28 mouse cellular contexts compared by ENCODE assay signal in genomic region chr14:121044145-121044544, GRCm38 (mm10). TPM values are rescaled to one million over a fixed set of nuclear protein-coding genes. Genes with fewer than 3 reads are reported as not detected.
DNase-seq lines count a peak whose midpoint lies in the region; ATAC-seq and TF ChIP-seq lines count a peak whose summit lies in the region.
"Had no signal": no experiment of that assay in that cellular context is flagged by ENCODE, and none has a peak within 500 bp of the region (broad histone marks: within the 10 kb centered on the region; RNA-seq: fewer than 3 reads in every experiment).

No protein-coding gene starts in this region.

- no peaks in the 10 kb centered on the region for H3K36me3 ChIP-seq in lung, postnatal 0 days (ENCODE audit: insufficient read depth, low read length)
- no peaks in the 10 kb centered on the region for H3K36me3 ChIP-seq in midbrain, embryonic 14.5 days (ENCODE audit: control insufficient read depth, insufficient read depth, low read length)
- H3K36me3 ChIP-seq: heart, embryonic 12.5 days; stomach, embryonic 15.5 days had no signal

- H3K27ac ChIP-seq in lung, postnatal 0 days (ENCODE audit: low read length) = no peak overlapping the region
- no peak overlapping the region for H3K27ac ChIP-seq in midbrain, embryonic 14.5 days (replicated peaks; ENCODE audit: low read depth, low read length)
- H3K27ac ChIP-seq: hindbrain, embryonic 10.5 days; hindbrain, postnatal 0 days; kidney, embryonic 15.5 days; midbrain, embryonic 10.5 days; stomach, embryonic 15.5 days had no signal

- no peak for TF ChIP-seq POLR2A in lung, adult 2 months (IDR thresholded peaks at IDR 0.05; ENCODE audit: borderline replicate concordance, extremely low read depth, low read depth, low read length)

- no peaks in the 10 kb centered on the region for H3K4me1 ChIP-seq in lung, postnatal 0 days (ENCODE audit: insufficient read depth, low read depth, low read length)
- no peaks in the 10 kb centered on the region; the same call in 1 of the 2 replicates for H3K4me1 ChIP-seq in lung, adult 2 months (ENCODE audit: control insufficient read depth, insufficient read depth, low read length)
- H3K4me1 ChIP-seq in midbrain, embryonic 14.5 days (ENCODE audit: control insufficient read depth, insufficient read depth, low read length) = peaks cover under 1% of the 10 kb centered on the region; the same call in 1 of the 2 replicates
- H3K4me1 ChIP-seq: stomach, embryonic 15.5 days had no signal

- H3K27me3 ChIP-seq in lung, postnatal 0 days (replicated peaks; ENCODE audit: insufficient read depth, low read length) = no peaks in the 10 kb centered on the region
- no peaks in the 10 kb centered on the region for H3K27me3 ChIP-seq in midbrain, embryonic 14.5 days (ENCODE audit: control insufficient read depth, insufficient read depth, low read length)
- H3K27me3 ChIP-seq: heart, embryonic 12.5 days; kidney, embryonic 15.5 days; Patski; stomach, embryonic 15.5 days had no signal

- WGBS in lung, postnatal 0 days = 90% methylated on average over 3 of the region's 3 CpGs
- WGBS in lung, adult 2 months = 85% methylated on average over 3 of the region's 3 CpGs
- WGBS in midbrain, embryonic 14.5 days = 90% methylated on average over 3 of the region's 3 CpGs

- no peak for TF ChIP-seq EP300 in lung, postnatal 0 days (IDR thresholded peaks at IDR 0.05)

- H3K9me3 ChIP-seq in lung, postnatal 0 days (ENCODE audit: low read length) = no peaks in the 10 kb centered on the region
- H3K9me3 ChIP-seq in midbrain, embryonic 14.5 days (ENCODE audit: control insufficient read depth, low read length) = no peaks in the 10 kb centered on the region
- H3K9me3 ChIP-seq: heart, embryonic 12.5 days; kidney, embryonic 15.5 days; midbrain, embryonic 10.5 days; stomach, embryonic 15.5 days had no signal

- H3K9ac ChIP-seq in lung, postnatal 0 days (replicated peaks; ENCODE audit: low read depth) = no peak overlapping the region
- no peak overlapping the region for H3K9ac ChIP-seq in midbrain, embryonic 14.5 days (replicated peaks; ENCODE audit: low read length)
- H3K9ac ChIP-seq: heart, embryonic 12.5 days; kidney, embryonic 15.5 days; stomach, embryonic 15.5 days had no signal

- no peak overlapping the region for H3K4me2 ChIP-seq in lung, postnatal 0 days (replicated peaks; ENCODE audit: low read depth, low read length)
- H3K4me2 ChIP-seq in midbrain, embryonic 14.5 days (ENCODE audit: low read length) = no peak overlapping the region
- H3K4me2 ChIP-seq: heart, embryonic 12.5 days; kidney, embryonic 15.5 days; stomach, embryonic 15.5 days had no signal

- peak; percentile 26; the same call in 1 of the 2 replicates for ATAC-seq in lung, postnatal 0 days
- ATAC-seq in midbrain, embryonic 14.5 days (ENCODE audit: low FRiP score, low TSS enrichment) = no peak
- ATAC-seq: activated CD4-positive, CD25-positive, alpha-beta regulatory T cell, adult 4 months; hindbrain, postnatal 0 days; intestine, embryonic 16.5 days; Patski had no signal

- no peak for TF ChIP-seq CTCF in lung, postnatal 0 days (IDR thresholded peaks at IDR 0.05)
- TF ChIP-seq CTCF in lung, adult 2 months (IDR thresholded peaks at IDR 0.05; ENCODE audit: insufficient read depth, low read length) = no peak

- DNase-seq in gastrocnemius, postnatal 25 days = peak; percentile 1
- DNase-seq in gastrocnemius, adult 8-10 months (ENCODE audit: low spot score in 2 of 2) = no peak
- DNase-seq in lung, postnatal 0 days (ENCODE audit: low spot score) = no peak
- DNase-seq in lung, adult 2 months = no peak
- peak; percentile 84 for DNase-seq in ZHBTc4 (ENCODE audit: low read depth, low spot score)
- DNase-seq in midbrain, embryonic 14.5 days = no peak
- no peak for DNase-seq in spleen, postnatal 10 days (ENCODE audit: low spot score in 2 of 2)
- DNase-seq: adrenal gland, postnatal 10 days; cerebellum, adult 2 months; cerebellum, postnatal 25 days; gastrocnemius, postnatal 10 days; heart, adult 18-20 months; heart, postnatal 10 days; kidney, postnatal 36 days; layer of hippocampus, adult 9-11 months; left cerebral cortex, postnatal 4 days; lung, postnatal 36 days; right cerebral cortex, postnatal 4 days; thymus, adult 18-20 months had no signal

- H3K4me3 ChIP-seq in lung, postnatal 0 days (ENCODE audit: low read depth, low read length) = no peak overlapping the region
- H3K4me3 ChIP-seq in lung, adult 2 months (replicated peaks; ENCODE audit: extremely low read depth, low read depth, low read length) = no peak overlapping the region
- H3K4me3 ChIP-seq in midbrain, embryonic 14.5 days (replicated peaks; ENCODE audit: low read depth, low read length) = no peak overlapping the region
- H3K4me3 ChIP-seq: heart, embryonic 12.5 days; hindbrain, embryonic 10.5 days; kidney, embryonic 15.5 days; midbrain, embryonic 10.5 days; stomach, embryonic 15.5 days had no signal

RNA-seq across cellular contexts. Expression of gene Farp1, which starts 9.1 kb away (rescaled TPM):
- 1 to 10 TPM; 7.2 to 8.3 TPM for total RNA-seq in gastrocnemius, postnatal 25 days (2021)
- 1 to 10 TPM; 3.7 to 6.8 (median 4.1) TPM for total RNA-seq in gastrocnemius, adult 8-10 months (2022)
- polyA plus RNA-seq in lung, postnatal 0 days (2015; fragmentation: Nextera tagmentation; extraction: Ambion mirVana) = 17.9 TPM in 2 replicates
- polyA plus RNA-seq in lung, adult 2 months (2012; rRNA removed) = 37.2 and 42.3 TPM in 2 replicates
- 41.8 and 42.8 TPM in 2 replicates for polyA plus RNA-seq in midbrain, embryonic 14.5 days (2014; fragmentation: Nextera tagmentation; extraction: Ambion mirVana)

Comparison
In these comparisons a context has a peak if more than half of its experiments do, and no peak if none do; other contexts are left out.
1. DNase-seq: peak in gastrocnemius, postnatal 25 days (single experiment) and ZHBTc4 (single experiment); none in gastrocnemius, adult 8-10 months (0 of 2), lung, postnatal 0 days (single experiment), lung, adult 2 months (single experiment), midbrain, embryonic 14.5 days (single experiment) and spleen, postnatal 10 days (0 of 2).